Mouse (Mus musculus): ENCODE data around the gene Gfra4.

The Gfra4 gene

GRCm38 (mm10) chr2:131042988-131043387 is at the start of gene Gfra4:
Gene Gfra4 (minus strand): TSS chr2:131043088.
- DNase-seq (ENCODE audit: low spot score in 2 of 2), result no peak

- DNase-seq (ENCODE audit: low spot score in 2 of 2), result no peak
Measured at GRCm38 (mm10) chr2:131090852-131091251, 48.0 kb upstream of the Gfra4 start.

GRCm38 (mm10) chr2:131089634-131090033 is 46.7 kb upstream of the Gfra4 start:
- DNase-seq (ENCODE audit: low spot score in 2 of 2), result no peak

GRCm38 (mm10) chr2:131088581-131088980 is 45.7 kb upstream of the Gfra4 start:
- DNase-seq (ENCODE audit: low spot score in 2 of 2), result no peak

GRCm38 (mm10) chr2:131086667-131087390 is 43.9 kb upstream of the Gfra4 start, which contains the start of gene Siglec1:
Gene Siglec1 (minus strand): TSS chr2:131086765.
- no peak for DNase-seq (ENCODE audit: low spot score in 2 of 2)

DNA sequence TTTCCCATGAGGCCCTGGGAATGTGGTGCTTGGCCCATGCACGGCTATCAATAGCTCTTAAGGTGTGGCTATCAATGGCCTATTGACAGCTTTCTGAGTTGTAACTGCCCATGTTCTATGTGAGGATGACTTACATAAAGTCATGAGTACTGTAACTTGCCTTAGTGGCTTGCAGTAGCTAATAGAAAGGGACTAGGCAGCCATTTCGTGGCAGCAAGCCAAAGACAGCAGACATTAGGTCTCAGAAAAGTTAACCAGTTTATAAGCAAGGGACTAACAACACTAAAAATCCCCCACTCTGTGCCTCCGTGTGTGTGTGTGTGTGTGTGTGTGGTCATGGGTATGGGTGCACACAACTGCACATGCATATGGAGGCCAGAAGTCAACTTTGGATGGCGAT is 41.3 kb upstream of the Gfra4 start:
- DNase-seq (ENCODE audit: low spot score in 2 of 2), result no peak

DNA sequence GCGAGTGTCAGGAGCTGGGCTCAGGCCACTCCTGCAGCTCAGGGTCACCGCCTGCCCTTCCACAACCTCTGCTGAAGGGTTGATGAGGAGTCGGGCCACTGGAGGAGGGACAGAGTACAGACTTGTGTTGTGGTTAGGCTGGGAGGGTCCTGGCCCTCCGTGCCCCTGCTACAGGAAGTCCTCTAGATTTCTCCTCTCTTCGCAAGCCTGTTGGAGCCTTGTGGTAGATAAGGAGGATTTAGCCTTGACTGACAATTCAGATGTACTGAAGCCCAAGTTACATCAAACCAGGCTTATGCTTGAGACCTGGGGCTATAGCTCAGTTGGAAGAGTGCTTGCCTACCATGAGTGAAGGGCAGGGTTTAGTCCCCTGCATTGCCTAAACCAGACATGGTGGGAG is 37.6 kb upstream of the Gfra4 start:
- DNase-seq (ENCODE audit: low spot score in 2 of 2), result no peak

DNA sequence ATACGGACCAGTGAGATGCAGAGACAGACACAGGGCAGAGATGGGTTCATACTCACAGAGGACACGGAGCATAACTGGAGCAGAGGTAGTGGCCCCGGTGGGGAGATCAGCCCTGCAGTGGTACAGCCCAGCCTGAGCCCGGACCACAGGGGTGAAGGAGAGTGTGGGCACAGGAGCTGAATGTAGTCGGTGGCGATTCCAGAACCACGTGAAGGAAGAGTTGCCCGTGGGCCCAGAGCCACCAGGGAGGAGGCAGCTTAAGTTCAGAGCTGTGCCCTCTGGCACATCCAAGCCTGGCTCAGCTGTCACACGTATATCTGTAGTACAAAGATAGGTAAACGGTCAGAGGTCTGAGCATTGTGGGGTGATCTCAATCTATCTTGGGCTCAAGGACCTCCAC is 29.6 kb upstream of the Gfra4 start:
- DNase-seq (ENCODE audit: low spot score in 2 of 2), result no peak

DNA sequence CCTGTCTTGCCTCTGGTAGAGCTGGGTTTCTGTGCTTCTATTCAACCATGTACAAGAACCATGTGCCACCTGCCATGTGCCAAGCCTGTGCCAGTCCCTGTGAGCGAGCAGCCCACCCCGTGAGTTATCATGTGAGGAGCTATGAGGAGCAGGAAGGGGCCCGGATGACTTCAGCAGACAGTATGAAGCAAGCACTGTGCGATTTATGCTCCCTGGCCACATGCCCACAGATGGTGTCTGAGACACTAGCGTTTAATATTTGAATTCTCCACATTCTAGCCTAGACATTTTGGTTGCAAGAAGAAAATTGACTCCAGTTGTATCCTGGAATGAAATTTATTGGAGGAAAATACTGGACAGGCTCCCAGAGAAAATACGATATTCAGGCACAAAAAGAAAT is 24.6 kb upstream of the Gfra4 start:
- DNase-seq (ENCODE audit: low spot score in 2 of 2), result no peak

DNA sequence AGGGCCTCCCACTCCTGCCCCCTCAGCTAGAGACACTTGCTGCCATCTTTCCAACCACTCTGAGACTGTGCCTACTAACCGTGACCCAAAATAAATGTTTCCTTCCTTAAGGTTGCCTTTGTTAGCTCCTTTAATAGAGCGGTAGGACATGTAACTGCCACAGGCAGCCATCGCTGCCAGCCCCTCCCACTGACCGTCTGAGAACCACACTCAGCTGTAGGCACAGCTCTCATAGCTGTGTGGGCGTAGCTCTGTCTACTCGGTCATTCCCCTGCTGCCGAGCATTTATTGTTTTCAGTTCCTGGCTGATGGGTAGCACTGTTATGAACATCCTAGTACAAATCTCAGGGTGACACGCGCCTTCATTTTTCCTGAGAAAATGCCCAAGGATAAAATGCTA is 23.5 kb upstream of the Gfra4 start:
- DNase-seq (ENCODE audit: low spot score in 2 of 2), result peak in 1 of 2 experiments; percentile 40

GRCm38 (mm10) chr2:131063404-131063864 is 20.5 kb upstream of the Gfra4 start, which contains the start of gene Adam33:
Gene Adam33 (minus strand): TSS chr2:131063814.
- DNase-seq (ENCODE audit: low spot score in 2 of 2), result no peak

GRCm38 (mm10) chr2:131061607-131062006 is 18.7 kb upstream of the Gfra4 start:
- no peak for DNase-seq (ENCODE audit: low spot score in 2 of 2)

DNA sequence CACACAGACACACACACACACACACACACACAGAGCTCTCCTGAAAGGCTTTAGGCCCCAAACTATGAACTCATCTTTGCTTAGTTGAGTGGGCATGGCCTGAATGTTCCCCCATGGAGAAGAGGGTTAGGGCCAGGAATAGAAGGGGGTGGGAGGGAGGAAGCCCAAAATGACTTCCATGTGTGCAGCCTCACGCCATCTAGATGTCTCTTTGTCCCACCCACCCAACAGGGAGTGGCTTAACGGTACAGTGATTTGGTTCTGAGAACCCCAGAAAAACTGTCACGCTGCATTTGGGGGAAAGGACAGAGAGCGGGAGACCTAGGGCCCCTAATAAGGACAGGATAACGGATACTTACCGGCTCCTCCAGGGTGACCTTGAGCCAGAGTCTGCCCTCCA is 17.9 kb upstream of the Gfra4 start:
- no peak for DNase-seq (ENCODE audit: low spot score in 2 of 2)

DNA sequence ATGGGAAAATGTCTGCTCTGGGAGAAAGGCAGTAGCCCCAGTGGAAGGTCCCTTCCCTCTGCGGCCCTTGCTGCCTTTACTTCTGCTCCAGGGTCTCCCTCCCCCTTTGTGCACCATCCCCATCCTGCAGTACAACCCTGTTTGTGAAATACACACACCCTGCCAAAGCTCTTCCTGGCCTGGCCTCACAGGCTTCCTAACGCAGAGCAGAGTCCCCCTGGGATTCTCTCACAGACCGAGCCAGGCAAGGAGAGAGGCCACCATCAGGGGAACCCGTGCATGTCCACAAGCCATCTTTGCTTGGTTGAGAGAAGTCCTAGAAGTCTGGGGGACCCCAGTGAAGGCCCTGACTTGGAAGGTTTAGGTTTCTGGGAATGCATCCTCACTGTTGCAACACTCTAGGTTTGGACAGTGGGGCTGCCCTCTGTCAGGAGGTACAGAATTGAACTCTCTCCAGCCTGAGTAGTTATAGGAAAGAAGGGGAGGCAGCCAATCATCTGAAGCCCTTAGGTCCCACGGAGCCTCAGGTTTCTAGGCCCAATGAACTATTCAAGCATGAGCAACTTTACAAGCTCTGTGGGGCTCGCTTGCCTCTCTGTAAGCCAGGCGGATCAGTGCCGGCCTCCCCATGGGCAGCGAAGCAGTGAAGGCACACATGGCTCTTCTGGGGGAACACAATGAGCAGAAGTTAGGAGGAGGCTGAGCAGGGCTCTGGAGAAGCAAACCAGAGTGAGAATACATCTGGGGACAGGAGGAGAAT is 17.1 kb upstream of the Gfra4 start:
- no peak for DNase-seq (ENCODE audit: low spot score in 2 of 2)

- DNase-seq (ENCODE audit: low spot score in 2 of 2), result no peak
Measured at GRCm38 (mm10) chr2:131059377-131059776, 16.5 kb upstream of the Gfra4 start.

GRCm38 (mm10) chr2:131058672-131059071 is 15.8 kb upstream of the Gfra4 start:
- no peak for DNase-seq (ENCODE audit: low spot score in 2 of 2)

DNA sequence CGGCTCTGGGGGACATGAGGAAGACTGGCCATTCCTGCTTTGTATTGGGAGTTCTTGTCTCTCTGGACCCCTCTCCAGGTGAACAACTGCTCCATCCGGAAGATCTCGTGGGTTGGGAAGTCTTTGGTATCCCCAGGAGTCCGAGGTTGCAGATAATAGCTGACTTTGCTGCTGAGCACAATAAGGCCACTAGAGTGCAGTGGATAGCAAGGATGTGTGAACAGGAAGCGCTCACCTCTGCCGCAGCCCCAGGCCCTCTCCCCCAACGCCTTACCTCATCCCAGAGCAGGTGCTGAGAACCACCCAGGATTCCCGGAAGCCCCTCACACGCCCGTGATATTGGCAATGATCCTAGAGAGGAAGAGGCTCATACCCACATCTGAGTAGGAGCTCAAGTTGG is 13.3 kb upstream of the Gfra4 start:
- no peak for DNase-seq (ENCODE audit: low spot score in 2 of 2)

GRCm38 (mm10) chr2:131055631-131056030 is 12.7 kb upstream of the Gfra4 start:
- DNase-seq (ENCODE audit: low spot score in 2 of 2), result no peak

DNA sequence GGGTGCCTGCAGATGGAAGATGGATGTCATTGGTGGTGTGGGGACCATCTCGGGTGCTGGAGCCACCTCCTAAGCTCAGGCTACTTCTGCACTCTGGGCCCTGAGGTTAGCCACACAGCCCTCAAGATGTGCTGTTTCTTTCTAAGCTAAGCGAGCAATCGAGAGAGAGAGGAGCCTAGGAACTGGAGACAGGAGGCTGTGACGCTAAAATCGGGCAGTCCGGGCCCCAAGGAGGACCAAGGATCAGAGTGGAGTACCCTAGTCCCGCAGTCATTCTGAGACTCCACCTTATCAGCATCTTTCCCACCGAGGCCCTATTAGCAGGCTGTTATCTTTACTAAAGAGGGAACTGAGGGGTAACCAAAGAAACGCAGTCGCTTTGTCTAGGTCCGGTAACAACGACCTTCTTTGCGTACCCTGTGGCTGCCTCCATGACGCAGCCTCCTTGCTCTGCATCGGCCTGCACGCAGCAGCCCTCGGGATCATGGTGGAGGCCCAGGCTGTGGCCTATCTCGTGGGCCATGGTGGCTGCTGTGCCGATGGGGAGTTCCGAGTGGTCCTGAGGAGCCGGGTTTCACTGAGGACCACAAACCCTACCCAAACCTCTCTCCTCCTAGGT is 11.9 kb upstream of the Gfra4 start:
- DNase-seq (ENCODE audit: low spot score in 2 of 2), result no peak

DNA sequence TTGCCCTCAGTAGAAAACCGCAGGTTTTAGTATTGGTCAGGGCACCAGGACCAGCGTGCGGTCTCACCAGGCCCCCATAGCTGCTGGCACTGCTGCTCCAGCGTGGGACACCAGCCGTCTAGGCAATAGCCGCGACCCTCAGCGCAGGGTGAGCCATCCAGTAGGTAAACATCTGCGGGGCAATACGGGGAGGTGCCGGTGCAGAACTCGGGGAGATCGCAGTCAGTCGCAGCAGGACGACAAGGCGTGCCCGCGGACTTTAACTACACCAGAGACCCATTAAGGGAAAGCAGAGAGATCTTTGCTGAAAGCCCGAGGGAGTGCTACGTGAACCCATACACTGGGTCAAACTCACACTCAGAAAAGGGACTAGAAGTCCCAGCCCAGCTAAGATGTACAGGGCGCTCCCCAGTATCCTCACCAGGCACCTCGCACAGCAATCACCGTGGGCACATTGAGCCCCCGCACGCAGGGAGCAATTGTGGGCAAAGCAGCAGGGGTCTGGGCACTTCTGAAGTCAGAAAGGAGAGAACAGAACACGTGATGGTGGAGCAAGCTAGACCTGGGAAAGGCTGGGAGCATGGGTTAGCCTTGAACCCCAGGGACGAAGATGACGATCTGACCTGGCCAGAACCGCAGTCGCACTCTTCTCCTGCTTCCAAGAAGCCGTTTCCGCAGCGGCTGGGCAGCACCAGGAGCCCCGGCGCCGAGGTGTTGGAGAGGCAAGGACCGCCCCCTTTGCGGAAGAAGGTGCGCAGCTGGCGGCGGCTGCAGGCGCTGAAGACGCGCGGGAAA is 11.2 kb upstream of the Gfra4 start:
- DNase-seq (ENCODE audit: low spot score in 2 of 2), result no peak

DNA sequence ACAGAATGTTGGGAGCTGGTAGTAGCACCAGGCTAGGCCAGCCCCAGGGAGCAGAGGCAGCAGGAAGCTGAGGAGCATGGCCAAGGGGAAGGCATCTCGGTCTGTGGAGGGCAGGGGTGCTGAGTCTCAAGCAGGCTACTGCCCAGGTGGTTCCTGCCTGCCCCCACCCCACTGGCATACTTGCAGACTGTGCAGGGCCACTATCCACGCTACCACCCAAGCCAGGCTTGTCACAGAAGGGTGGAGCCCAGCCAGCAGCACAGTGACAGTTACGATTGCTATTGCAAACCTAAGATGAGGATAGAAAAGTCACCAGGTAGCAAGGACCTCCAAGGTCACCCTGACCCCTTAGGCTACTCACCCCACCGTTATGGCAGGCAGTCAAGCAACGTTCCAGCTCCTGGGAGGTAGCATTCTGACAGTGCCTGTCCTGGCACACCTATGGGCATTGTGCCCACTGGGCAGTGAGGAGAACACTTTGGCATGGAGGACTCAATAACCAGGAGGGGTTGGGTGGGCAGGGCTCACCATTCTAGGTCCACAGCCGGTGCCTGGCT is 10.1 kb upstream of the Gfra4 start:
- DNase-seq (ENCODE audit: low spot score in 2 of 2), result no peak
